Mouse (Mus musculus) liver, postnatal 0 days (tissue): ENCODE results near the gene Cab39l. TPM values are rescaled to one million over a fixed set of nuclear protein-coding genes. Genes with fewer than 3 reads are reported as not detected.
A peak's percentile ranks its signal among the peaks of the same experiment; 100 is the strongest.

ENCODE experiments used
- ATAC-seq: fragments of 200-750 bp; cut with Nextera tagmentation; 2 replicates; pipeline ENCODE4 v1.8.0; 2017; ENCODE audit warnings: mild to moderate bottlenecking, moderate library complexity
- DNase-seq: peaks from one replicate; pipeline ENCODE4 v3.0.0-alpha.2; 2016
- H3K27ac ChIP-seq: fragments of 300-500 bp; sonication (generic); 2 replicates; pipeline ENCODE4 v1.5.1; 2014; ENCODE audit warnings: antibody characterized with exemption, moderate library complexity, mild to moderate bottlenecking, low read depth
- H3K27me3 ChIP-seq: fragments of 300-500 bp; sonication (generic); 2 replicates; pipeline ENCODE4 v1.6.1; 2014; ENCODE audit warnings: low read length, control low read depth, mixed read lengths; ENCODE audit not compliant: insufficient read depth
- H3K36me3 ChIP-seq: fragments of 300-500 bp; sonication (generic); replicated peaks from 2 replicates; pipeline ENCODE4 v1.6.1; 2014; ENCODE audit warnings: mild to moderate bottlenecking, control low read depth, low read length, moderate library complexity, mixed read lengths; ENCODE audit not compliant: insufficient read depth
- H3K4me1 ChIP-seq: fragments of 300-500 bp; sonication (generic); 2 replicates; pipeline ENCODE4 v1.6.1; 2014; ENCODE audit warnings: antibody characterized with exemption, mild to moderate bottlenecking, control low read depth; ENCODE audit not compliant: insufficient read depth
- H3K4me2 ChIP-seq: fragments of 300-500 bp; sonication (generic); 2 replicates; pipeline ENCODE4 v1.6.1; 2014; ENCODE audit warnings: low read depth, mild to moderate bottlenecking, low read length, moderate library complexity, mixed read lengths
- H3K4me3 ChIP-seq: fragments of 300-500 bp; sonication (generic); 2 replicates; pipeline ENCODE4 v1.5.1; 2014; ENCODE audit warnings: low read depth, low read length
- H3K9ac ChIP-seq: fragments of 300-500 bp; sonication (generic); replicated peaks from 2 replicates; pipeline ENCODE4 v1.6.1; 2014; ENCODE audit warnings: mild to moderate bottlenecking, moderate library complexity
- H3K9me3 ChIP-seq: fragments of 300-500 bp; sonication (generic); 2 replicates; pipeline ENCODE4 v1.6.1; 2016; ENCODE audit warnings: mild to moderate bottlenecking, control low read depth, low read length, mixed read lengths
- CTCF ChIP-seq: sonication (generic); IDR thresholded peaks from 2 replicates; pipeline ENCODE4 v1.5.1; 2016; ENCODE audit warnings: antibody characterized with exemption, low read depth
- EP300 ChIP-seq: IDR thresholded peaks from 2 replicates; pipeline ENCODE4 v1.6.1; 2016; ENCODE audit warnings: antibody characterized with exemption, low read depth, mild to moderate bottlenecking
- WGBS: fragments of 180-500 bp; shearing (Covaris S2); extraction: QIAGEN DNeasy Blood & Tissue Kit; methylation state at CpG from one replicate; pipeline ENCODE4 v1.1.7; 2014; ENCODE audit not compliant: insufficient replicate concordance; 5-methylcytosine and 5-hydroxymethylcytosine counted together
- polyA plus RNA-seq: library from polyadenylated mRNA; unstranded; fragments of >200 nt; fragmentation: Nextera tagmentation; extraction: Ambion mirVana; gene quantifications from 2 replicates; pipeline ENCODE4 v1.2.1, GENCODE M21; 2015

Gene Cab39l
- polyA plus RNA-seq, 1 experiment from 2014 or later = 25.0 TPM

GRCm38 (mm10) chr14:59597398-59598259 is 156.9 kb downstream of the Cab39l start, which contains the start of gene Cdadc1:
TSS of gene Cdadc1 (minus strand) at chr14:59597959.
- peak within 1 kb of the TSS; percentile 86 for H3K27ac ChIP-seq
- H3K9me3 ChIP-seq = no peaks in the 10 kb centered on the region
- peak within 1 kb of the TSS; percentile 79 for H3K9ac ChIP-seq
- H3K27me3 ChIP-seq = no peaks in the 10 kb centered on the region
- peaks cover 7% of the 10 kb centered on the region; the same call in 1 of the 2 replicates for H3K4me1 ChIP-seq
- peaks cover 3% of the 10 kb centered on the region for H3K36me3 ChIP-seq
- ATAC-seq (peak; percentile 96), DNase-seq (peak; percentile 97)
- peak within 1 kb of the TSS; percentile 79 for H3K4me3 ChIP-seq
- under 1% methylated on average over 46 of the region's 48 CpGs for WGBS
- peak within 1 kb of the TSS; percentile 86 for H3K4me2 ChIP-seq
- TF ChIP-seq EP300 (no peak), CTCF (peak; percentile 59)

- Histone ChIP-seq H3K36me3 (peaks cover 2% of the 10 kb centered on the region; the same call in 1 of the 2 replicates), H3K27ac (peak overlapping the region; percentile 86), H3K9ac (peak overlapping the region; percentile 79), H3K4me3 (peak overlapping the region; percentile 79), H3K27me3 (no peaks in the 10 kb centered on the region), H3K9me3 (no peaks in the 10 kb centered on the region), H3K4me1 (peaks cover 7% of the 10 kb centered on the region; the same call in 1 of the 2 replicates), H3K4me2 (peak overlapping the region; percentile 86)
- DNase-seq (no peak), ATAC-seq (no peak)
- WGBS = 1% methylated on average over 8 of the region's 8 CpGs
- TF ChIP-seq CTCF (no peak), EP300 (no peak)
Observed at GRCm38 (mm10) chr14:59598260-59598627, 157.5 kb downstream of the Cab39l start.

- H3K27me3 ChIP-seq = no peaks in the 10 kb centered on the region
- H3K36me3 ChIP-seq = no peaks in the 10 kb centered on the region
- no peaks in the 10 kb centered on the region for H3K4me1 ChIP-seq
- H3K27ac ChIP-seq = no peak overlapping the region
- WGBS = 69% methylated on average over 5 of the region's 5 CpGs
- no peak overlapping the region for H3K4me2 ChIP-seq
- H3K4me3 ChIP-seq = no peak overlapping the region
- DNase-seq = no peak
- no peaks in the 10 kb centered on the region for H3K9me3 ChIP-seq
- TF ChIP-seq CTCF (peak; percentile 67), EP300 (no peak)
- no peak for ATAC-seq
- no peak overlapping the region for H3K9ac ChIP-seq
Observed at GRCm38 (mm10) chr14:59604002-59604645, 163.4 kb downstream of the Cab39l start.

- TF ChIP-seq CTCF (peak; percentile 71), EP300 (no peak)
- no peak overlapping the region for H3K9ac ChIP-seq
- no peak overlapping the region for H3K4me3 ChIP-seq
- no peak overlapping the region for H3K27ac ChIP-seq
- H3K27me3 ChIP-seq = no peaks in the 10 kb centered on the region
- no peaks in the 10 kb centered on the region for H3K4me1 ChIP-seq
- no peak overlapping the region for H3K4me2 ChIP-seq
- H3K9me3 ChIP-seq = no peaks in the 10 kb centered on the region
- DNase-seq = peak; percentile 79
- WGBS = 10% methylated on average over 5 of the region's 5 CpGs
- ATAC-seq = no peak; the same call in 1 of the 2 replicates
- no peaks in the 10 kb centered on the region for H3K36me3 ChIP-seq
Observed at GRCm38 (mm10) chr14:59605671-59606353, 165.0 kb downstream of the Cab39l start.

- no peak for DNase-seq
- no peaks in the 10 kb centered on the region for H3K27me3 ChIP-seq
Observed at GRCm38 (mm10) chr14:59607021-59607420, 166.2 kb downstream of the Cab39l start.

More at GRCm38 (mm10) chr14:59607021-59607420, 166.2 kb downstream of the Cab39l start:
- H3K9ac ChIP-seq = no peak overlapping the region
- H3K4me2 ChIP-seq = no peak overlapping the region
- TF ChIP-seq EP300 = no peak
- TF ChIP-seq CTCF = no peak
- H3K4me3 ChIP-seq = no peak overlapping the region
- no peak overlapping the region for H3K27ac ChIP-seq
- H3K36me3 ChIP-seq = no peaks in the 10 kb centered on the region
- ATAC-seq = no peak
- no peaks in the 10 kb centered on the region for H3K9me3 ChIP-seq
- WGBS = 31% methylated on average over 3 of the region's 3 CpGs
- H3K4me1 ChIP-seq = no peaks in the 10 kb centered on the region
